Mouse (Mus musculus) CH12F3 (cell line): Measurements from ENCODE around the gene Slc24a3.

Experiments used
- in situ Hi-C: fragments of 300-500 bp; cut with MboI; formaldehyde crosslinking; loops from 2 replicates; pipeline ENCODE4 v1.14.3; 2020; ENCODE audit warnings: low sequenced_read_pairs

The Slc24a3 gene

DNA sequence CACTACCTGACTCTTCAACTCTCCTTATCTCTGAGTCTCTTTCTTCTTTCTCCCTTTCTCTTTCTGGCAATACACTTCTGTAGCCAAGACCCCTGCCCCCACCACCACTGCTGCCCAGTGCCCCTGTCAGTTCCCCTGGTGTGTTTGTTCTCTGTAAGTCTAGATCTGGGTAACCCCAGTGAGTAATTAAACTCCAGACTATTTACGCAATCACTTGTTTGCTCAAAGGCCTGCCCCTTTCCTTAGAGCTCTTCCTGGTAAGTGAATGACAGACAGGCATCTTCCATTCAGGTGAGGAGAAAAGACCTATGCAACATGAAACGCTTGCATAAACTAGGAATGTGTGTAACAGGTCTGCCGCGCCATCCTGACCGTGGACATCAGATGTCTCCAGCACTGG, 430.3 kb downstream of the Slc24a3 start:
- in situ Hi-C loops: loop anchor here (25.0 kb wide), 1 partner anchor 961 kb away; no protein-coding TSS in a partner anchor

DNA sequence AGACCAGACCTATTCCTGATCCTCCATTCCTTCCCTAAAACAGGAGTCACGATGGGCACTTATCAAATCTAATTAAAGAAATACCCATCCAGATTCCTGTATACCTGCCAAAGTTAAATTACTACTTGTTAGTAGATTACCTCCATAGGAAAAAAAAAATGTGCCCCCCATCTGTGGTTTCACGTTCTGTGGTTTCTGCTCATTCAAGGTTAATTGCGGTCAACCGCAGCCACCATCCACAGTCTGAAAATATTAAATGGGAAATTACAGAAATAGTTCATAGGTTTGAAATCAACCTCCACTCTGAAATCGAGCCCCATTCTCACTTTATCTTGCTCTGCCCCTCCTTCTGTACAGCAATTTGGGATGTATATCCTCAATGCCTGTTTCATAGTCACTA, 440.3 kb downstream of the Slc24a3 start:
- in situ Hi-C loops: no loop called here

GRCm38 (mm10) chr2:145610796-145611705, 443.5 kb downstream of the Slc24a3 start:
- in situ Hi-C loops: no loop called here

- in situ Hi-C loops: no loop called here
Measured at GRCm38 (mm10) chr2:145612937-145613336, 445.4 kb downstream of the Slc24a3 start.

DNA sequence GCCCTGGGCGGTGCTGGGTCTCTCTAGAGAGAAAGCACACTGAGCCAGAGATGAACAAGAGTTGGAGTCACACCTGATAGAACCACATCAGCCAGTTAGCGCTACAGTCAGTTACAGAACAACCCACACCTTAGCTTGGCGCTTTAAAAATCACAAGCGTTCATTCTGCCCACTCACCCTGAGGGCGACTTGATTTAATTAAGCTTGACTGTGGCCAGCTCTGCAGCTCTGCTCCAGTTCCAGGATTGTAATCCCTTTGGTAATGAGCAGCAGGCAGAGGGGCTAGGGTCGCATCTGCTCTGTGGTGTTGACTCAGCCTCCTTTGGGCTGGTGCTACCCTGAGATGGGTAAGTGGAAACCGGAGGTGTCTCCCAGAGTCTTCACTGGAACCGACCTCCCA, 446.2 kb downstream of the Slc24a3 start:
- in situ Hi-C loops: no loop called here

DNA sequence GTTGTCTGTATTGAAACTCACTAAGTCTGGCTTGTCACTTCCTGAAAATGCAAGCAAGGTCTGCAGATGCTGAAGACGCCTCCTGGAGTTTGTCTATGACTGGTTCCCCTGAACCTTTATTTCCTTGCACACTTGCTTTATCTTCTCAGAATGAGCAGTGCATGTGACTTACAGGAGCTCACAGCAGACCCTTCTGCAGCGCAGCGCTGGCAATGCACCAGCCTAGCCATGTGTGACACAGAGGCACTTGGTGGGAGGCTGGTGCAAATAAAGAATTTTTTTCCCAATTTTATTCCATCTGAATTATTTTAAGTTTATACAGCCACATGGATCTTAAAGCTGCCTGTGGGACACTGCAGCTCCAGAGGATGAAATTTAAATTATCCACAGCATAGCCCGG, 452.1 kb downstream of the Slc24a3 start:
- in situ Hi-C loops: no loop called here

GRCm38 (mm10) chr2:145620709-145621108, 453.2 kb downstream of the Slc24a3 start:
- in situ Hi-C loops: no loop called here

DNA sequence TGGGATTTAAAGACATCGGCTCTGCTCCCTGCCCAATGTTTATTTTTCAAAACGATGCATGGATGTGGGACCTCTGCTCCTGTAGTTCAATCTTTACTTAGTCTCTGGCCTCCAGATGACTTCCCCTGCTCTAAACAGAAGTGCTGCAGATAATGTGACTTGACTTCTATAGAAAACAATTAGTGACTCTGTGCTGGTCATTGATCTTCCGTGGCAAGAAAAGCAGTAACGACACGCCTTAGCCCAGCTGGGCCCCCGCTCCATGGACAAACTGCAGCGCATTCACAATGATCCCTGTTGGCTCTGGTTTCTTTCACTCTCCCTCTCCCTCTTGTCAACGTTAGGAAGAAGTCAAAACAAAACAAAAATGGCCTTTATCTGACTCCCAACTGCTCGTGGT, 453.6 kb downstream of the Slc24a3 start:
- in situ Hi-C loops: no loop called here

DNA sequence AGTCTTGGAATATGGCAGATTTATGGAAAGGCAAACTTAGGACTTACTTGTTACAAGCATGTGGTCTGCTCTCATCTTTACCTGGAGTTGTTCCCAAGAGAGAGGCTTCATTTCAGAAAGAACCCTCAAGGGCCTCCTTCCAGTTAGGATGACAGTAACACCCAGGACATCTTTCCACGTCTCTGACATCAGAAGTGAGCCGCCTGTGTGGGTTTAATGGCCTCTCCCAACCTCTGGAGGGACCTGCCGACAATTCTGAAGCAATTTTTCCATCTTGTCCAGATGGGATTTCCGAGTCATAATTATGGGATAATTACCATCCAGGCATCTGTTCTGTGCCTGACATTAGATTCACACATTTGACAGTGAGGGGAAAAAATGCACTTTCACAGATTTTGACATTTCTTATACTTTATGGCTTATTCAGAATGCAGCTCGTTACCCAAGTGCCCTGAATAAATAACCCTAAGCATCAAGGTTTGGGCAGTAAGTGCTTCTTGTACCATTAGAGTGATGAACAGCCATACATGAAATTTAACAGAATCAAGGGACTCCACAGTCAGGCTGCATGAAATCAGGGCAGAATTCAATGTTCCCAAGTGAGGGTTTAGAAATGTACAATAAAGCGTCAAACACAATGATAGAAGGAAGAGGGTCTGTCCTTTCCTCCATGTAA, 463.7 kb downstream of the Slc24a3 start:
- in situ Hi-C loops: no loop called here

- in situ Hi-C loops: no loop called here
Measured at GRCm38 (mm10) chr2:145631799-145632174, 464.2 kb downstream of the Slc24a3 start.

- in situ Hi-C loops: no loop called here
Measured at GRCm38 (mm10) chr2:145633811-145634210, 466.3 kb downstream of the Slc24a3 start.

DNA sequence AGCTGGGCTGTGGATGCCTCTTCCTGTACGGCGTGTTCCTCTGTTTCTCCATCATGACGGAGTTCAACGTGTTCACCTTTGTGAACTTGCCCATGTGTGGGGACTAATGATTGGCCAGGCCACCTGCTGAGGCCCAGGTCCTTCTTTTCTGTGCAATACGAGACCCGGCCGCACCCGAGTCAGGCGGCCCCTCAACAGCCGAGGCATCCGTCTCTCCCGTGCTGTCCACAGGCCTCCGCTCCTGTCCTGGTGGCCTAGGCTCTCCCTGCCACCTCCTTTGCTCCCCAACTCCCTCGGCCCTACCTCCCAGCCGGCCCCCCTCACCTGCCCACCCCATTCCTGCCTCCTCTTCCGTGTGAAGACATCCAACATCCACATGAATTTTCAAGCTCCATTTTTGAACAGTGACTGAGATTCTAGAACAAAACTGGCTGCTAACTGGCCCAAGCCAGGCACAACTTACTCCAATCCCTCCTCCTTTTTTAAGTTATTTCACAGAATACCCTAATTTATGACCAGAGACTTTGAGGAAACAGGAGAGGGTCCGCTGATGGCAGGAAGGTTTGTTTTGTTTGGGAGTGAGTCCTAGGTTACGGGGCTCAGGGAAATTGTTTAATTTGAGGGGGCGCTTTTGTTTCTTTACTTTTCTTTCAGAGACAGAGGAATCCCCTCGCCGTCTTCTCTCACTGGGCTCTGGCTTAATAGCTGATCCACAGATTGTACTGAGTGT, 472.9 kb downstream of the Slc24a3 start:
- in situ Hi-C loops: no loop called here

- in situ Hi-C loops: no loop called here
Measured at GRCm38 (mm10) chr2:145655373-145655960, 487.9 kb downstream of the Slc24a3 start.

GRCm38 (mm10) chr2:145656121-145656520, 488.6 kb downstream of the Slc24a3 start:
- in situ Hi-C loops: no loop called here

DNA sequence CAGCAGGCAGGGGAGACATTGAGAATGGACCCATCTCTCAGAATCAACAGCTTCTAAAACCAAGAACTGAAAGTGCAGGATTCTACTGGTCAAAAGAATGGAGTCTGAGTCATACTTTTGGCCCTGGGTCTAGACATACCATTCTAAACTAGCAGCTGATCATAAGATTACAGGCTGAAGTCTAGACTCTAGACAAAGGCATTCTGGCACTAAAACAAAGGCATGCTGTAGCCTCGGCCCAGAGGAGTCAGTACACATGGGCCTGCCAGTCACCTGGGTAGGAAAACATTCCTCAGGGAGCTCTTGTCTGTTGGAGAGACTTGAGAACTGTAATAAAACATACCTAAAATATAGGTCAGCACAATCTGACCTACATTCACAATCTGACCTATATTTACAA, 489.2 kb downstream of the Slc24a3 start:
- in situ Hi-C loops: no loop called here

DNA sequence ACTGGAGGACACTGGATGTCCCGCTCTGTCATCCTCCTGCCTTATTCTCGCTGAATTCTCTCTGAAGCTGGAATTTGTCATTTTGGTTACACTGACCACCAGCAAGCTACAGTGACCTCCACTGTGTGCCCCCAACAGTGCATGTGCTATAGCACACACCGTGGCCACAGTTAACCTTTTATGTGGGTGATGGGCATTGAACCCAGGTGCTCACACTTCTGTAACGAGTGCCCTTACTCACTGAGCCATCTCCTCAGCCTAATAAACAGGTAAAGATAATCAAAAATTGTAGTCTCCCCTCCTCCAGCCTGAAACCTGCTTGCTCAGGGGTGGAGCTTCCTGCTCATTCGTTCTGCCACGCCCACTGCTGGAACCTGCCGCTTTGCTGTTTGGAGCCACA, 493.7 kb downstream of the Slc24a3 start:
- in situ Hi-C loops: no loop called here

DNA sequence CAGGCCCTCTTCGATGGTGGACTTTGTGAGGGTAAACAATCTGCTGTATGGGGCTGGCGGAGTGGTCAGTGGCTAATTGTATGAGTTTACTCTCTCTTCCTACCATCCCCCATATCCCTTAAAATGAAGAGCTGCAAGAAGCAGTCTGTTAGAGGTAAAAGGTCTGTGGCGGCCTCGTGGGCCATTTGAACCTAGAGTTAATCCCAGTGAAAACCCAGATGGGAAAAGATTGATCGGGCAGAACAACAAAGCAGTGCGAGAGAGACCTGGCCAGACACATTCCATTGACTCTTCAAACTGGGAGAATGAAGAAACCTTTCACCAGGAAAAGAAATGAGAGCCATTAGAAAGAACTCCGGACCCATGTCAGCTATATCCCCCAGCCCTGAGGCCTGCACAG, 496.3 kb downstream of the Slc24a3 start:
- in situ Hi-C loops: no loop called here

GRCm38 (mm10) chr2:145664311-145664710, 496.8 kb downstream of the Slc24a3 start:
- in situ Hi-C loops: no loop called here

- in situ Hi-C loops: no loop called here
Measured at GRCm38 (mm10) chr2:145668135-145668534, 500.6 kb downstream of the Slc24a3 start.

DNA sequence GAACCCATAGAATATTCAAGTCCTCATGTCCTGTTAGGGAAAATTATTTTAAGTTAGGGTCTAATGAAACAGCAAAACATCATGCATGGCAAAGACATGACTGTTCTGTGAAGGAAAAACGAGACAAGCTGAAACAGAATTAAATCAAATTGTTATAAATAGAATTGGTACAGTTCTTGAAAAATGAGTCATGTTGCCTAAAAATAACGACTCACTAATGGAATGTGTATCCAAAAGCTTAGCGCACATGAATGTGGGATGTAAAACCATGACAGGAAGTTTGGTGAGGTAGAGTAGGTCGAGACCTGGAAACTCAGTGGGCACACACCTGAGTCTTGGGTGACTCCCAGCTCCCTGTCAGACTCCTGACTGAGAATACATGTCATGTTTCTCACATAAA, 502.6 kb downstream of the Slc24a3 start:
- in situ Hi-C loops: no loop called here

GRCm38 (mm10) chr2:145674496-145675141, 507.1 kb downstream of the Slc24a3 start:
- in situ Hi-C loops: no loop called here
